In the genomic region with DNA sequence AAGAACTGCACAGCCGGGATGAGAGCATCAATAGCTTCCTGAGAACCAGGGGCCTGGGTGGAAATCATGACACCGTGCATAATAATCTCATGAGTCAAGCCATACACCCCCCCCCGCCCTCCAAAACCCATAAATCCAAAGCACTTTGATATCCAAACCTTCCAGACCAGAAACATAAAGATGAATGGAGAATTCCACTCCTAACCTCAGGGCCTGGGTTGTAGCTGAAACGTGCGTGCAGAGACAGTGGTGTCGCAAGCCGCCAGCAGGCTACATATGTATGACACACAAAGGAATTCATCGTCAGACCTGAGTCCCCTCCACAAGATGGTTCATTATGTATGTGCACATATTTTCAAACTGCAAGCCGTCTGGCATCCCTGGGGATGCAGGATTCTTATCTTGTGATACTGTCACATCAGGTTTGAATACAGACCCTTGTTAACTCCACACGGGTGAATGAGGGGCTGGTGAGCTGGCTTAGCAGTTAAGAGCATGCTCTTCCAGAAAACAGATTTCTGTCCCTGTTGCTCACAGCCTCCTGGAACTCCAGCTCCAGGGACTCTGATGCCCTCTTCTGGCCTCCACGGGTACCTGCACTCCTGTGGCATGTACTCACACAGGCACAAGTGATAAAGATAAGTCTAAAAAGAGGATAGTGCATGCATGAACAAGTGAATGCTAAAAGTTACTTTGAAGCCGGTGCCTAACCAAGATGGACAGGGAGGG, we compare ENCODE assay signal across 20 mouse cellular contexts. TPM values are rescaled to one million over a fixed set of nuclear protein-coding genes. Genes with fewer than 3 reads are reported as not detected.
A peak's percentile ranks its signal among the peaks of the same experiment; 100 is the strongest.
DNase-seq lines count a peak whose midpoint lies in the region; ATAC-seq and TF ChIP-seq lines count a peak whose summit lies in the region.
"Had no signal": no experiment of that assay in that cellular context is flagged by ENCODE, and none has a peak within 500 bp of the region (broad histone marks: within the 10 kb centered on the region; RNA-seq: fewer than 3 reads in every experiment).

No protein-coding gene starts in this region.

- no peaks in the 10 kb centered on the region for H3K9me3 ChIP-seq in kidney, embryonic 16.5 days (ENCODE audit: low read length)
- H3K9me3 ChIP-seq in lung, embryonic 14.5 days (ENCODE audit: low read depth, low read length), result no peaks in the 10 kb centered on the region
- H3K9me3 ChIP-seq: embryonic facial prominence, embryonic 15.5 days; forebrain, embryonic 13.5 days; liver, embryonic 13.5 days had no signal

- TF ChIP-seq CTCF in lung, embryonic 14.5 days (IDR thresholded peaks at IDR 0.05; ENCODE audit: low read depth), result peak; percentile 34
- no peak for TF ChIP-seq CTCF in C2C12 (IDR thresholded peaks at IDR 0.05; ENCODE audit: control insufficient read depth, insufficient read depth, insufficient read length)
- TF ChIP-seq CTCF in brain, embryonic 14.5 days (IDR thresholded peaks at IDR 0.05; ENCODE audit: borderline replicate concordance, extremely low read depth, insufficient read depth, insufficient read length), result no peak

- no peak overlapping the region for H3K9ac ChIP-seq in kidney, embryonic 16.5 days (replicated peaks; ENCODE audit: low read length)
- H3K9ac ChIP-seq in lung, embryonic 14.5 days, result no peak overlapping the region
- H3K9ac ChIP-seq: embryonic facial prominence, embryonic 15.5 days; forebrain, embryonic 13.5 days; hindbrain, embryonic 14.5 days; liver, embryonic 13.5 days had no signal

- 83% methylated on average over 12 of the region's 12 CpGs for WGBS in kidney, embryonic 16.5 days
- 82% methylated on average over 12 of the region's 12 CpGs for WGBS in lung, embryonic 14.5 days

- DNase-seq in kidney, adult 18-20 months, result peak; percentile 16
- DNase-seq in lung, embryonic 14.5 days, result no peak
- DNase-seq in lung, postnatal 25 days (ENCODE audit: low spot score), result no peak
- DNase-seq in brain, embryonic 14.5 days (ENCODE audit: low read depth), result peak; percentile 11
- DNase-seq in heart, postnatal 10 days, result no peak
- DNase-seq in spleen, postnatal 14 days (ENCODE audit: low spot score in 2 of 2), result no peak
- DNase-seq: adrenal gland, adult 8-10 months; cerebellum, adult 8-10 months; heart, adult 11 months; layer of hippocampus, adult 9-11 months; liver, embryonic 13.5 days; lung, postnatal 4 days; right cerebral cortex, postnatal 14 days; thymus, adult 2 months had no signal

- TF ChIP-seq POLR2A in brain, embryonic 14.5 days (IDR thresholded peaks at IDR 0.05; ENCODE audit: borderline replicate concordance, extremely low read depth, insufficient read depth, insufficient read length, poor library complexity, severe bottlenecking), result no peak

- no peaks in the 10 kb centered on the region for H3K27me3 ChIP-seq in kidney, embryonic 16.5 days (ENCODE audit: insufficient read depth, low read length)
- H3K27me3 ChIP-seq in lung, embryonic 14.5 days (ENCODE audit: insufficient read depth, low read length), result no peaks in the 10 kb centered on the region
- no peaks in the 10 kb centered on the region for H3K27me3 ChIP-seq in C2C12 (ENCODE audit: control insufficient read depth, insufficient read depth, insufficient read length)
- H3K27me3 ChIP-seq: embryonic facial prominence, embryonic 15.5 days; forebrain, embryonic 13.5 days; liver, embryonic 13.5 days had no signal

- H3K79me2 ChIP-seq in C2C12 (ENCODE audit: control insufficient read depth, insufficient read depth), result no peaks in the 10 kb centered on the region

- H3K4me2 ChIP-seq in kidney, embryonic 16.5 days (replicated peaks; ENCODE audit: low read depth, low read length), result no peak overlapping the region
- H3K4me2 ChIP-seq in lung, embryonic 14.5 days, result no peak overlapping the region
- H3K4me2 ChIP-seq: embryonic facial prominence, embryonic 15.5 days; forebrain, embryonic 13.5 days; hindbrain, embryonic 14.5 days; liver, embryonic 13.5 days; midbrain, embryonic 11.5 days had no signal

- intact Hi-C loops in heart, postnatal 10 days (cut with DNase I), result no loop called here

- ATAC-seq in kidney, embryonic 16.5 days (ENCODE audit: low FRiP score, low TSS enrichment), result no peak
- no peak for ATAC-seq in lung, embryonic 14.5 days (ENCODE audit: insufficient read depth)
- ATAC-seq: forebrain, embryonic 13.5 days had no signal

- peaks cover 30% of the 10 kb centered on the region for H3K4me1 ChIP-seq in kidney, embryonic 16.5 days (ENCODE audit: insufficient read depth, low read length)
- H3K4me1 ChIP-seq in lung, embryonic 14.5 days (ENCODE audit: insufficient read depth), result no peaks in the 10 kb centered on the region
- H3K4me1 ChIP-seq: embryonic facial prominence, embryonic 15.5 days; forebrain, embryonic 13.5 days had no signal

- H3K4me3 ChIP-seq in kidney, embryonic 16.5 days (ENCODE audit: low read length), result no peak overlapping the region
- H3K4me3 ChIP-seq in lung, embryonic 14.5 days (ENCODE audit: low read depth, low read length), result no peak overlapping the region
- H3K4me3 ChIP-seq in C2C12 (ENCODE audit: insufficient read depth, poor library complexity, severe bottlenecking), result no peak overlapping the region
- H3K4me3 ChIP-seq: embryonic facial prominence, embryonic 15.5 days; forebrain, embryonic 13.5 days; liver, embryonic 13.5 days had no signal

- H3ac ChIP-seq in C2C12 (ENCODE audit: control insufficient read depth, insufficient read length, low read depth), result no peak overlapping the region

- H3K79me3 ChIP-seq in C2C12 (ENCODE audit: low read depth), result no peaks in the 10 kb centered on the region

- H3K36me3 ChIP-seq in kidney, embryonic 16.5 days (ENCODE audit: insufficient read depth, low read length), result no peaks in the 10 kb centered on the region
- no peaks in the 10 kb centered on the region for H3K36me3 ChIP-seq in lung, embryonic 14.5 days (ENCODE audit: insufficient read depth)
- no peaks in the 10 kb centered on the region for H3K36me3 ChIP-seq in C2C12 (ENCODE audit: control insufficient read depth, insufficient read depth)
- H3K36me3 ChIP-seq: embryonic facial prominence, embryonic 15.5 days; liver, embryonic 13.5 days had no signal

- H3K27ac ChIP-seq in kidney, embryonic 16.5 days (ENCODE audit: low read length), result no peak overlapping the region
- no peak overlapping the region for H3K27ac ChIP-seq in lung, embryonic 14.5 days (ENCODE audit: low read depth)
- H3K27ac ChIP-seq: embryonic facial prominence, embryonic 15.5 days; forebrain, embryonic 13.5 days; hindbrain, embryonic 14.5 days; liver, embryonic 13.5 days had no signal

TF ChIP-seq in C2C12, 6 proteins besides CTCF, POLR2A, EP300 and RAD21:
- no peak for TF ChIP-seq MYOG (IDR thresholded peaks at IDR 0.05; ENCODE audit: control insufficient read depth, extremely low read depth, insufficient read length)
- peak; percentile 3 for TF ChIP-seq MAX (IDR thresholded peaks at IDR 0.05)
- no peak for TF ChIP-seq MYOD1 (IDR thresholded peaks at IDR 0.05; ENCODE audit: control insufficient read depth, insufficient read length, low read depth)
- TF ChIP-seq USF1 (IDR thresholded peaks at IDR 0.05; ENCODE audit: low read depth), result no peak
- TF ChIP-seq CEBPB (IDR thresholded peaks at IDR 0.05; ENCODE audit: low read depth), result peak; percentile 96
- TF ChIP-seq FOSL1 (IDR thresholded peaks at IDR 0.05; ENCODE audit: insufficient read depth, low read length, poor library complexity, severe bottlenecking), result peak; percentile 42

RNA-seq across cellular contexts. Expression of gene Shank2, which starts 24.5 kb away (rescaled TPM):
- polyA plus RNA-seq in kidney, embryonic 16.5 days (2015; fragmentation: Nextera tagmentation; extraction: Ambion mirVana), result 3.6 and 4.0 TPM in 2 replicates
- polyA plus RNA-seq in lung, embryonic 14.5 days (2014; fragmentation: Nextera tagmentation; extraction: Ambion mirVana), result 2.1 and 2.2 TPM in 2 replicates
- polyA plus RNA-seq in C2C12 (2012; fragmentation: generic; extraction: Trizol), result 0.70 TPM
- 18.8 and 32.5 TPM in 2 replicates for polyA plus RNA-seq in brain, embryonic 14.5 days (2012; rRNA removed)
- total RNA-seq in heart, postnatal 10 days (2021), result under 1 TPM; 0.69 to 0.93 TPM

Comparison
In these comparisons a context has a peak if more than half of its experiments do, and no peak if none do; other contexts are left out.
1. DNase-seq: peak in kidney, adult 18-20 months (single experiment) and brain, embryonic 14.5 days (single experiment); none in lung, embryonic 14.5 days (single experiment), lung, postnatal 25 days (single experiment), heart, postnatal 10 days (0 of 2) and spleen, postnatal 14 days (0 of 2).